Mouse (Mus musculus) intestine, embryonic 15.5 days (tissue): ENCODE measurements around the gene Sytl4. TPM values are rescaled to one million over a fixed set of nuclear protein-coding genes. Genes with fewer than 3 reads are reported as not detected.

Experiments used
- ATAC-seq: fragments of 200-750 bp; cut with Nextera tagmentation; 2 replicates; pipeline ENCODE4 v1.8.0; 2017; ENCODE audit warnings: moderate TSS enrichment, moderate library complexity
- H3K27ac ChIP-seq: fragments of 300-500 bp; sonication (generic); 2 replicates; pipeline ENCODE4 v1.5.1; 2015; ENCODE audit warnings: mild to moderate bottlenecking, inconsistent platforms
- H3K27me3 ChIP-seq: fragments of 300-500 bp; sonication (generic); replicated peaks from 2 replicates; pipeline ENCODE4 v1.6.1; 2015; ENCODE audit warnings: inconsistent platforms
- H3K36me3 ChIP-seq: fragments of 300-500 bp; sonication (generic); 2 replicates; pipeline ENCODE4 v1.6.1; 2015; ENCODE audit warnings: inconsistent platforms
- H3K4me1 ChIP-seq: fragments of 300-500 bp; sonication (generic); replicated peaks from 2 replicates; pipeline ENCODE4 v1.6.1; 2015; ENCODE audit warnings: inconsistent platforms
- H3K4me2 ChIP-seq: fragments of 300-500 bp; sonication (generic); replicated peaks from 2 replicates; pipeline ENCODE4 v1.6.1; 2015; ENCODE audit warnings: mild to moderate bottlenecking, inconsistent platforms
- H3K4me3 ChIP-seq: fragments of 300-500 bp; sonication (generic); replicated peaks from 2 replicates; pipeline ENCODE4 v1.5.1; 2015; ENCODE audit warnings: inconsistent platforms
- H3K9ac ChIP-seq: fragments of 300-500 bp; sonication (generic); 2 replicates; pipeline ENCODE4 v1.6.1; 2015; ENCODE audit warnings: inconsistent platforms
- H3K9me3 ChIP-seq: fragments of 300-500 bp; sonication (generic); 2 replicates; pipeline ENCODE4 v1.6.1; 2016; ENCODE audit warnings: inconsistent platforms
- WGBS: fragments of 180-500 bp; shearing (Covaris S2); methylation state at CpG from one replicate; pipeline ENCODE4 v1.1.7; 2015; 5-methylcytosine and 5-hydroxymethylcytosine counted together
- polyA plus RNA-seq: library from polyadenylated mRNA; unstranded; fragments of >200 nt; fragmentation: Nextera tagmentation; extraction: Ambion mirVana; gene quantifications from 2 replicates; pipeline ENCODE4 v1.2.1, GENCODE M21; 2015

Sytl4 gene
- polyA plus RNA-seq, 1 experiment from 2014 or later = 4.9 TPM

- no peak overlapping the region for H3K27ac ChIP-seq
- no peaks in the 10 kb centered on the region for H3K27me3 ChIP-seq
- H3K4me2 ChIP-seq = no peak overlapping the region
- no peaks in the 10 kb centered on the region for H3K4me1 ChIP-seq
- no peaks in the 10 kb centered on the region for H3K36me3 ChIP-seq
- no peak for ATAC-seq
- no peak overlapping the region for H3K9ac ChIP-seq
- no peak overlapping the region for H3K4me3 ChIP-seq
- WGBS = 70% methylated on average over 4 of the region's 4 CpGs
- no peaks in the 10 kb centered on the region for H3K9me3 ChIP-seq
Measured at GRCm38 (mm10) chrX:133921187-133921586, 60.4 kb downstream of the Sytl4 start.

GRCm38 (mm10) chrX:133914219-133914618, 67.4 kb downstream of the Sytl4 start:
- 37% methylated on average over 7 of the region's 7 CpGs for WGBS
- Histone ChIP-seq H3K4me1 (no peaks in the 10 kb centered on the region), H3K9me3 (no peaks in the 10 kb centered on the region), H3K27me3 (no peaks in the 10 kb centered on the region), H3K36me3 (no peaks in the 10 kb centered on the region), H3K27ac (peak overlapping the region; percentile 58), H3K4me2 (no peak overlapping the region), H3K9ac (no peak overlapping the region), H3K4me3 (no peak overlapping the region)
- peak; percentile 80 for ATAC-seq

GRCm38 (mm10) chrX:133913006-133913405, 68.6 kb downstream of the Sytl4 start:
- H3K9me3 ChIP-seq = no peaks in the 10 kb centered on the region
- no peaks in the 10 kb centered on the region for H3K27me3 ChIP-seq
- no peak overlapping the region for H3K4me3 ChIP-seq
- no peak overlapping the region for H3K27ac ChIP-seq
- H3K4me1 ChIP-seq = no peaks in the 10 kb centered on the region
- ATAC-seq = no peak
- 94% methylated on average over 3 of the region's 3 CpGs for WGBS
- H3K4me2 ChIP-seq = no peak overlapping the region
- no peaks in the 10 kb centered on the region for H3K36me3 ChIP-seq
- H3K9ac ChIP-seq = no peak overlapping the region

- Histone ChIP-seq H3K27ac (0 out of 2 replicates have a peak overlapping the region, but pooled peaks have one; percentile 11), H3K4me1 (no peaks in the 10 kb centered on the region), H3K4me2 (no peak overlapping the region), H3K4me3 (no peak overlapping the region), H3K27me3 (no peaks in the 10 kb centered on the region), H3K9ac (no peak overlapping the region), H3K36me3 (no peaks in the 10 kb centered on the region), H3K9me3 (no peaks in the 10 kb centered on the region)
- WGBS = 43% methylated on average over 10 of the region's 10 CpGs
- peak; percentile 62; the same call in 1 of the 2 replicates for ATAC-seq
Measured at GRCm38 (mm10) chrX:133911397-133912103, 70.1 kb downstream of the Sytl4 start.

- 0 out of 2 replicates have a peak, but pooled peaks have one; percentile 15 for ATAC-seq
- no peaks in the 10 kb centered on the region for H3K4me1 ChIP-seq
- 40% methylated on average over 3 of the region's 3 CpGs for WGBS
- H3K36me3 ChIP-seq = no peaks in the 10 kb centered on the region
- no peak within 1 kb of the TSS; the same call in 1 of the 2 replicates for H3K4me3 ChIP-seq
- no peak within 1 kb of the TSS for H3K27ac ChIP-seq
- no peaks in the 10 kb centered on the region for H3K9me3 ChIP-seq
- 0 out of 2 replicates have a peak within 1 kb of the TSS, but pooled peaks have one; percentile 11 for H3K4me2 ChIP-seq
- no peaks in the 10 kb centered on the region for H3K27me3 ChIP-seq
- no peak within 1 kb of the TSS for H3K9ac ChIP-seq
Measured at GRCm38 (mm10) chrX:133908261-133908660, 73.4 kb downstream of the Sytl4 start, which contains the start of gene Srpx2. TSS of gene Srpx2 (plus strand) at chrX:133908426.

- Histone ChIP-seq H3K4me3 (peak within 1 kb of the TSS; percentile 50), H3K27ac (no peak within 1 kb of the TSS), H3K9me3 (no peaks in the 10 kb centered on the region), H3K36me3 (no peaks in the 10 kb centered on the region), H3K4me2 (peak within 1 kb of the TSS; percentile 56), H3K9ac (peak within 1 kb of the TSS; percentile 64), H3K4me1 (no peaks in the 10 kb centered on the region), H3K27me3 (no peaks in the 10 kb centered on the region)
- WGBS = 25% methylated on average over 33 of the region's 33 CpGs
- peak; percentile 97 for ATAC-seq
Measured at GRCm38 (mm10) chrX:133898014-133898542, 83.5 kb downstream of the Sytl4 start, which contains the start of gene Tspan6. TSS of gene Tspan6 (minus strand) at chrX:133898429.

GRCm38 (mm10) chrX:133888111-133888510, 93.5 kb downstream of the Sytl4 start:
- H3K27me3 ChIP-seq = no peaks in the 10 kb centered on the region
- WGBS = 90% methylated on average over 5 of the region's 5 CpGs
- H3K4me3 ChIP-seq = no peak overlapping the region
- H3K36me3 ChIP-seq = no peaks in the 10 kb centered on the region
- H3K9me3 ChIP-seq = no peaks in the 10 kb centered on the region
- ATAC-seq = no peak
- no peak overlapping the region for H3K4me2 ChIP-seq
- no peak overlapping the region for H3K27ac ChIP-seq
- H3K4me1 ChIP-seq = no peaks in the 10 kb centered on the region
- no peak overlapping the region for H3K9ac ChIP-seq

- H3K36me3 ChIP-seq = no peaks in the 10 kb centered on the region
- WGBS = 92% methylated on average over 3 of the region's 3 CpGs
- no peaks in the 10 kb centered on the region for H3K27me3 ChIP-seq
- H3K27ac ChIP-seq = no peak overlapping the region
- no peaks in the 10 kb centered on the region for H3K4me1 ChIP-seq
- H3K4me3 ChIP-seq = no peak overlapping the region
- H3K9ac ChIP-seq = no peak overlapping the region
- ATAC-seq = no peak
- no peaks in the 10 kb centered on the region for H3K9me3 ChIP-seq
- no peak overlapping the region for H3K4me2 ChIP-seq
Measured at GRCm38 (mm10) chrX:133887308-133887707, 94.3 kb downstream of the Sytl4 start.

Other genes starting within 250 kb of the Sytl4 start
- gene Tnmd, start 130.8 kb downstream of the Sytl4 start, polyA plus RNA-seq = 1.0 and 1.7 TPM in 2 replicates
- gene Tspan6, start 83.4 kb downstream of the Sytl4 start, polyA plus RNA-seq = 92.5 and 113 TPM in 2 replicates
- gene Srpx2, start 73.4 kb downstream of the Sytl4 start, polyA plus RNA-seq = 9.5 and 9.6 TPM in 2 replicates
- 34.7 and 42.2 TPM in 2 replicates for gene Cstf2, start 77.4 kb upstream of the Sytl4 start, polyA plus RNA-seq
- gene Xkrx, start 180.3 kb upstream of the Sytl4 start, polyA plus RNA-seq = 0.15 and 0.16 TPM in 2 replicates
- gene Arl13a, start 205.7 kb upstream of the Sytl4 start, polyA plus RNA-seq = not detected in 2 replicates
- 0.19 and 0.23 TPM in 2 replicates for gene Nox1, start 240.1 kb upstream of the Sytl4 start, polyA plus RNA-seq